Mouse (Mus musculus) lung, postnatal 36 days (tissue): ENCODE measurements at regions not wholly inside any gene's neighbourhood (a gene's known extent, or its start where the extent isn't known, plus 50 kb on each side); places are given as distances from the start of the nearest gene placed in this dataset.

ENCODE experiments used
- DNase-seq: peaks from one replicate; pipeline ENCODE4 v3.0.0; 2022; ENCODE audit warnings: mixed read lengths

DNA sequence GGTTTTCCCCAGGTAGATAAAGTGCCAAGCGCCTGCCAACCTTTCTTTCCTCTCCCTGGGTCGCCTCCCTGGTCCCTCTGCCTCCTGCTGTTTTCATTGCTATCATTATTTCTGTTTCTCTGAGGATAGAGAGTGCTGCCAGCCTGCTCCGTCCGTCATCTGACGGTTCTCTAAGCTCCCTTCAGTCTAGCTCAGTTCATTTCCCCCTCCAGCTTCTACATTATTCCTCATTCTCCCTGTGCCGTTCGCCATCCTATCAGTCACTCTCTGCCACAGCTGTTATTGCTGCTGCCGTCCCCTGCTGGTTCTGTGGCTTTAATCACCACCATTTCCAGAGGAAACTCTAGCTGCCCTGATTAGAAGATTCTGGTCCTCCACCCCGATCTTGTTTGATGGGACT lies 84.7 kb upstream of the Rfx3 start:
- DNase-seq: no peak

DNA sequence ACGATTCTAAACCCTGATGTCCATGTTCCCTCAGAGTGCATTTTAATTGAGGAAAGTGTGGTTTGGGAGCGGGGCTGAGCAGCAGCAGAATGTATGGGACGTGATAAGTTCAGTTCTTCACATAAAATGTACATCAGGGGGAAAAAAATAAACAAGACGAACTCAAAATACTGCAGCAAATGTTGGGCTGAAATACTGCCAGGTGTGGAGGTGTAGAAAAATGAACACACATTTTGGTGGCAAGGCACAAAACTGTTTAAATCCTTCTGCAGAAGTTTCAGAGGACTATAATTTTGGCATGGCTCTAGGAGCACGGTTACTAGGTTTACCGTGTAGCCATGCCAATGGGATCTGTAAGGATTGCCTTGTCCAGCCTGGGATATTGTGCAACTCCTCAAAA lies 81.3 kb upstream of the Rfx3 start:
- no peak for DNase-seq

GRCm38 (mm10) chr19:28087607-28088546 lies 76.9 kb upstream of the Rfx3 start:
- peak; percentile 10 for DNase-seq

DNA sequence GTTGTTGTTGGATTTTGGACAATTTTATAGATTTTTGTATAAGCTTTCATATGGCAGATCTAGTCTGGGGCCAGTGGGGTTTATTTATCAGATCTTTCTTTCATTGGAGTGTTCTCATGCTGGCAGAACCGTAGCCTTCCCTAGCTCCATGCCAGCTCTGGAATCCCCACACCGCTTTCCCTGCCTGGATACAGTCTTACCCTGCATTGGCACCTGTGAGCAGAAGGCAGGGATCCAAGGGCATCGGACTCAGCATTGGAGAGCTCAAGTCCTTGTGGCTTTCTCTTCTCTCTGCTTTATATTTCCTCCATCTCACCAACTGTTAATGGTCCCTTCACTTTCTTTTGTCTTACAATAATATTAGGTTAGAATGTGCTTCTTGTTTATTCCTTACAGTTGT lies 59.4 kb upstream of the Rfx3 start:
- DNase-seq: no peak
